Mouse (Mus musculus) CH12.LX (cell line): Measurements from ENCODE around the gene Dtymk. TPM values are rescaled to one million over a fixed set of nuclear protein-coding genes. Genes with fewer than 3 reads are reported as not detected.

Experiments
- DNase-seq: peaks from one replicate; pipeline ENCODE4 v3.0.0-alpha.2; 2013; ENCODE audit errors: extremely low read depth
- H3K27ac ChIP-seq: 2 replicates; pipeline ENCODE4 v1.5.1; 2012; ENCODE audit warnings: low read depth, mild to moderate bottlenecking, control low read depth, moderate library complexity; ENCODE audit not compliant: insufficient read depth
- H3K27me3 ChIP-seq: replicated peaks from 2 replicates; pipeline ENCODE3; 2012; ENCODE audit warnings: inconsistent platforms
- H3K36me3 ChIP-seq, 2 experiments: replicated peaks in 1 of 2; 2 replicates each; pipeline versions ENCODE3 to v1.6.1; 2012; ENCODE audit warnings: inconsistent platforms in 1 of 2, low read length in 1 of 2, mild to moderate bottlenecking in 1 of 2, mixed read lengths in 1 of 2, moderate library complexity in 1 of 2; ENCODE audit not compliant: control insufficient read depth in 1 of 2, insufficient read depth in 1 of 2
- H3K4me1 ChIP-seq, 2 experiments: 2 replicates each; pipeline ENCODE4 v1.6.1; 2012; ENCODE audit warnings: inconsistent platforms in 1 of 2, moderate library complexity in 1 of 2; ENCODE audit not compliant: insufficient read depth in 2 of 2, control insufficient read depth in 1 of 2
- H3K4me2 ChIP-seq: 2 replicates; pipeline ENCODE4 v1.6.1; 2012; ENCODE audit warnings: low read depth, mild to moderate bottlenecking, control low read depth; ENCODE audit not compliant: poor library complexity, insufficient read depth, severe bottlenecking
- H3K4me3 ChIP-seq, 3 experiments: fragments of 150-350 bp in 1 of 3; sonication (generic) in 1 of 3; replicated peaks in 1 of 3; 2 replicates each; pipeline versions ENCODE3 to v1.5.1; 2011 to 2012; ENCODE audit warnings: low read depth in 2 of 3, low read length in 2 of 3, mild to moderate bottlenecking in 2 of 3, moderate library complexity in 2 of 3, control low read depth in 1 of 3, improper control_type of control experiment in 1 of 3, inconsistent platforms in 1 of 3, mixed read lengths in 1 of 3; ENCODE audit not compliant: poor library complexity in 1 of 3
- H3K79me2 ChIP-seq: replicated peaks from 2 replicates; pipeline ENCODE4 v1.6.1; 2012; ENCODE audit warnings: mild to moderate bottlenecking, moderate library complexity; ENCODE audit not compliant: control insufficient read depth, poor library complexity, insufficient read depth, severe bottlenecking; ENCODE audit errors: extremely low read depth
- H3K9ac ChIP-seq: 2 replicates; pipeline ENCODE4 v1.6.1; 2012; ENCODE audit warnings: low read depth, mild to moderate bottlenecking, control low read depth, moderate library complexity; ENCODE audit not compliant: insufficient read depth
- H3K9me3 ChIP-seq: replicated peaks from 2 replicates; pipeline ENCODE3; 2012; ENCODE audit warnings: low read length, inconsistent platforms, mixed read lengths
- BHLHE40 ChIP-seq: IDR thresholded peaks from 2 replicates; pipeline ENCODE4 v1.6.1; 2011; ENCODE audit warnings: mild to moderate bottlenecking, low read depth, low read length, improper control_type of control experiment
- CHD1 ChIP-seq: IDR thresholded peaks from 2 replicates; pipeline ENCODE4 v1.6.1; 2012; ENCODE audit warnings: low read depth, low read length, improper control_type of control experiment, inconsistent platforms
- ELF1 ChIP-seq: IDR thresholded peaks from 2 replicates; pipeline ENCODE4 v1.6.1; 2014; ENCODE audit warnings: low read depth, mild to moderate bottlenecking, inconsistent platforms, low read length, improper control_type of control experiment
- HCFC1 ChIP-seq: IDR thresholded peaks from 2 replicates; pipeline ENCODE4 v1.6.1; 2012; ENCODE audit warnings: low read depth, mild to moderate bottlenecking, inconsistent platforms, low read length, improper control_type of control experiment
- IRF4 ChIP-seq: IDR thresholded peaks from 2 replicates; pipeline ENCODE4 v1.6.1; 2014; ENCODE audit warnings: low read depth, mild to moderate bottlenecking, inconsistent platforms, low read length, improper control_type of control experiment
- JUN ChIP-seq: IDR thresholded peaks from 2 replicates; pipeline ENCODE4 v1.6.1; 2011; ENCODE audit warnings: low read depth, mild to moderate bottlenecking, low read length, improper control_type of control experiment, moderate library complexity; ENCODE audit not compliant: insufficient read depth
- MAFK ChIP-seq: IDR thresholded peaks from 2 replicates; pipeline ENCODE4 v1.6.1; 2011; ENCODE audit warnings: low read length, improper control_type of control experiment; ENCODE audit not compliant: insufficient replicate concordance
- MEF2A ChIP-seq: IDR thresholded peaks from 2 replicates; pipeline ENCODE4 v1.6.1; 2014; ENCODE audit warnings: low read depth, mild to moderate bottlenecking, inconsistent platforms, low read length, improper control_type of control experiment, borderline replicate concordance
- PAX5 ChIP-seq: IDR thresholded peaks from 2 replicates; pipeline ENCODE4 v1.6.1; 2012; ENCODE audit warnings: low read length, inconsistent platforms, mixed read lengths
- RCOR1 ChIP-seq: conservative IDR thresholded peaks from 2 replicates; pipeline ENCODE4 v1.6.1; 2012; ENCODE audit warnings: low read depth, mild to moderate bottlenecking, inconsistent platforms, low read length, improper control_type of control experiment
- SMC3 ChIP-seq: IDR thresholded peaks from 2 replicates; pipeline ENCODE4 v1.6.1; 2011; ENCODE audit warnings: low read depth, low read length, improper control_type of control experiment
- TBP ChIP-seq: conservative IDR thresholded peaks from 2 replicates; pipeline ENCODE4 v1.6.1; 2011; ENCODE audit warnings: low read depth, low read length, improper control_type of control experiment
- UBTF ChIP-seq: IDR thresholded peaks from 2 replicates; pipeline ENCODE4 v1.6.1; 2012; ENCODE audit warnings: low read depth, mild to moderate bottlenecking, inconsistent platforms, low read length, improper control_type of control experiment, moderate library complexity
- ZMIZ1 ChIP-seq: IDR thresholded peaks from 2 replicates; pipeline ENCODE4 v1.6.1; 2012; ENCODE audit warnings: low read depth, mild to moderate bottlenecking, inconsistent platforms, low read length, improper control_type of control experiment
- dilution Hi-C: fragments of 300-500 bp; cut with MboI; formaldehyde crosslinking; loops from 2 replicates; pipeline ENCODE4 v1.14.3; 2020; ENCODE audit warnings: low sequenced_read_pairs; ENCODE audit not compliant: extremely low pct_unique_long_range_greater_than_20kb, extremely low pct_ligation_motif_present
- in situ Hi-C: fragments of 300-500 bp; cut with MboI; formaldehyde crosslinking; loops from 3 replicates; pipeline ENCODE4 v1.14.3; 2019; ENCODE audit warnings: low sequenced_read_pairs, low pct_ligation_motif_present, low pct_unique_long_range_greater_than_20kb, mixed read lengths
- polyA plus RNA-seq: library from polyadenylated mRNA; unstranded; fragments of >175 nt; gene quantifications from 2 replicates; pipeline ENCODE4 v1.2.1, GENCODE M21; 2012; ENCODE audit warnings: low read depth; ENCODE audit not compliant: insufficient read length
- total RNA-seq, 2 experiments: library from RNA; depleted of rRNA; stranded (reverse); fragments of 300-350 nt in 1 of 2; fragments of >200 nt in 1 of 2; gene quantifications; 2 replicates each; pipeline ENCODE4 v1.2.3; 2012 to 2014

The Dtymk gene
- total and polyA plus RNA-seq, 3 experiments: 168 to 286 (median 196) TPM

DNA sequence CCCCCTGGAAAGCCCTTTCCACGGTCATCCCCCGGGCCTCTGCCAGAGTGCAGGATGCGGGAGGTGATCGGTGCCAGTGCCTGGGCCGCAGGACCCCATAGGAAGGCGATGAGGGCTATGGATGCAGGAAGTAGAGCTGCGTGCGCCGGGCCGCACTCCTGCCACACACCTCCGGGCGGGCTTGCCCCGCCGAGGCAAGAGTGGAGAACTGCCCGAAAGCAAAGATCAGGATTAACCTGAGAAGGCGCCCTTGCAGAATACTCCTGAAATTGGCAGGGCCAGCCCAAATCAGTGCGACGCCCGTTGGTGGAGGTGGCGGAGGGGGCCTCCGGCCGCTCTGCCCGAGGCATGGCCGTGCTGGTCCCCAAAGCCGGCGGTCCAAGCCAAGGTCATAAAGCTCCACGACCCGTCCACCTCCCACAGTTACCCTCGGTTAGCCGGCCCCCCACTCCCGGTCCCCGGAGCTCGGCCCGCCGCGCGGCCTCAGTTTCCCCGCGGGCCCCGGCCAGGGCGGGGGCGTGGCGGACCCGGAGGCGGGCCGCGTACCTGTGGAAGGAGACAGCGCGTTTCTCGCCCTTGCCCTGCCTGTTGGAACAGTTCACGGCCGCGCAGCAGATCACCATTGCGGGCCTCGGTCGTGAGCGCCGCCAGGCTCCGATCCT lies 47.7 kb downstream of the Dtymk start:
- Histone ChIP-seq H3K4me1 (peaks cover 8 to 48% of the 10 kb centered on the region in 2 experiments; a peak in 3 of 4 replicates), H3K9me3 (no peaks in the 10 kb centered on the region), H3K36me3 (peaks cover 16 to 26% of the 10 kb centered on the region in 2 experiments), H3K27me3 (no peaks in the 10 kb centered on the region), H3K79me2 (peaks cover 52% of the 10 kb centered on the region), H3K27ac (peak overlapping the region; percentile 59), H3K9ac (peak overlapping the region; percentile 73), H3K4me2 (peak overlapping the region; percentile 81), H3K4me3 (peak overlapping the region; percentile 85 to 95 (median 88))
- TF ChIP-seq PAX5 (no peak), SMC3 (no peak), CHD1 (no peak), BHLHE40 (no peak), ELF1 (no peak)
- in situ Hi-C loops (no loop called here), dilution Hi-C loops (no loop called here)
- peak; percentile 17 for DNase-seq

- Histone ChIP-seq H3K4me3 (no peak within 1 kb of the TSS), H3K79me2 (peaks cover 26% of the 10 kb centered on the region), H3K4me1 (peaks cover 5 to 36% of the 10 kb centered on the region in 2 experiments; a peak in 3 of 4 replicates), H3K27me3 (no peaks in the 10 kb centered on the region), H3K27ac (no peak within 1 kb of the TSS), H3K36me3 (peaks cover 21 to 38% of the 10 kb centered on the region in 2 experiments)
- dilution Hi-C loops: no loop called here
- TF ChIP-seq JUN (no peak), RCOR1 (no peak), ZMIZ1 (no peak), IRF4 (no peak), CHD1 (no peak), MEF2A (no peak), TBP (no peak), UBTF (no peak), MAFK (no peak), HCFC1 (no peak)
- TF ChIP-seq, all 38 proteins: peak for 0
- in situ Hi-C loops: no loop called here
- H3K9me3 ChIP-seq: no peaks in the 10 kb centered on the region
- no peak within 1 kb of the TSS for H3K4me2 ChIP-seq
- DNase-seq: no peak
- no peak within 1 kb of the TSS for H3K9ac ChIP-seq
Observed at GRCm38 (mm10) chr1:93751290-93751689, 50.4 kb downstream of the Dtymk start, which contains the start of gene Atg4b. Gene Atg4b, plus strand, starts transcription at chr1:93751500.
